Mouse (Mus musculus) hindbrain, embryonic 10.5 days (tissue): ENCODE data around the gene Tpra1. TPM values are rescaled to one million over a fixed set of nuclear protein-coding genes. Genes with fewer than 3 reads are reported as not detected.
A peak's percentile ranks its signal among the peaks of the same experiment; 100 is the strongest.

ENCODE experiments used
- DNase-seq: peaks from one replicate; pipeline ENCODE4 v3.0.0-alpha.2; 2017; ENCODE audit warnings: low spot score
- H3K27ac ChIP-seq: fragments of 300-500 bp; sonication (generic); 2 replicates; pipeline ENCODE4 v1.5.1; 2016; ENCODE audit warnings: mild to moderate bottlenecking, moderate library complexity
- H3K27me3 ChIP-seq: fragments of 300-500 bp; sonication (generic); 2 replicates; pipeline ENCODE4 v1.6.1; 2016; ENCODE audit warnings: mild to moderate bottlenecking; ENCODE audit not compliant: poor library complexity, insufficient read depth, severe bottlenecking
- H3K36me3 ChIP-seq: fragments of 300-500 bp; sonication (generic); 2 replicates; pipeline ENCODE4 v1.6.1; 2016; ENCODE audit warnings: mild to moderate bottlenecking, moderate library complexity
- H3K4me1 ChIP-seq: fragments of 300-500 bp; sonication (generic); replicated peaks from 2 replicates; pipeline ENCODE4 v1.6.1; 2016; ENCODE audit warnings: mild to moderate bottlenecking
- H3K4me3 ChIP-seq: fragments of 300-500 bp; sonication (generic); 2 replicates; pipeline ENCODE4 v1.5.1; 2016; ENCODE audit warnings: mild to moderate bottlenecking, moderate library complexity
- H3K9me3 ChIP-seq: fragments of 300-500 bp; sonication (generic); 2 replicates; pipeline ENCODE4 v1.6.1; 2016; ENCODE audit warnings: mild to moderate bottlenecking, moderate library complexity
- WGBS: fragments of 180-500 bp; shearing (Covaris S2); methylation state at CpG from one replicate; pipeline ENCODE4 v1.1.7; 2016; 5-methylcytosine and 5-hydroxymethylcytosine counted together
- polyA plus RNA-seq: library from polyadenylated mRNA; unstranded; fragments of >200 nt; fragmentation: Nextera tagmentation; extraction: Ambion mirVana; gene quantifications from 2 replicates; pipeline ENCODE4 v1.2.1, GENCODE M21; 2016

Tpra1 gene
- polyA plus RNA-seq, 1 experiment from 2014 or later = 62.3 TPM

DNA sequence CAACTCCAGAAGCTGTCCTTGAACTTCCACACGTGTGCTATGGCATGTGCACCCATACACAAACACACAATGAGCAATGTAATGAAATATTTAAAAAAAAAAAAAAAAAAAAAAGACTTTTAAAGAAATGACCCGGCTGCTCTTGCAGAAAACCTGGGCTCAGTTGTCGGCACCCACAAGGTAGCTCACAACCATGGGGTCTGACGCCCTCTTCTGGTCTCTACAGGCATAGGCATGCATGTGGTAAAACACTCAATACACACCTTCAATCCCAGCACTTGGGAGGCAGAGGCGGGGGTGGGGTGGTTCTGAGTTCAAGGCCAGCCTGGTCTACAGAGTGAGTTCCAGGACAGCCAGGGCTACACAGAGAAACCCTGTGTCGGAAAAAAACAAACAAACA is 6.1 kb upstream of the Tpra1 start:
- no peaks in the 10 kb centered on the region for H3K9me3 ChIP-seq
- WGBS = 86% methylated on average over 6 of the region's 6 CpGs
- peaks cover 65% of the 10 kb centered on the region for H3K36me3 ChIP-seq
- H3K27ac ChIP-seq = no peak overlapping the region
- no peaks in the 10 kb centered on the region for H3K27me3 ChIP-seq
- H3K4me3 ChIP-seq = 0 out of 2 replicates have a peak overlapping the region, but pooled peaks have one; percentile 86
- H3K4me1 ChIP-seq = peaks cover 30% of the 10 kb centered on the region
- no peak for DNase-seq

- Histone ChIP-seq H3K27me3 (no peaks in the 10 kb centered on the region), H3K4me1 (peaks cover 40% of the 10 kb centered on the region), H3K9me3 (no peaks in the 10 kb centered on the region), H3K4me3 (peak overlapping the region; percentile 86), H3K36me3 (peaks cover 52% of the 10 kb centered on the region), H3K27ac (peak overlapping the region; percentile 97)
- DNase-seq = no peak
- WGBS = 59% methylated on average over 7 of the region's 7 CpGs
Observed at GRCm38 (mm10) chr6:88897246-88897645, 4.8 kb upstream of the Tpra1 start.

DNA sequence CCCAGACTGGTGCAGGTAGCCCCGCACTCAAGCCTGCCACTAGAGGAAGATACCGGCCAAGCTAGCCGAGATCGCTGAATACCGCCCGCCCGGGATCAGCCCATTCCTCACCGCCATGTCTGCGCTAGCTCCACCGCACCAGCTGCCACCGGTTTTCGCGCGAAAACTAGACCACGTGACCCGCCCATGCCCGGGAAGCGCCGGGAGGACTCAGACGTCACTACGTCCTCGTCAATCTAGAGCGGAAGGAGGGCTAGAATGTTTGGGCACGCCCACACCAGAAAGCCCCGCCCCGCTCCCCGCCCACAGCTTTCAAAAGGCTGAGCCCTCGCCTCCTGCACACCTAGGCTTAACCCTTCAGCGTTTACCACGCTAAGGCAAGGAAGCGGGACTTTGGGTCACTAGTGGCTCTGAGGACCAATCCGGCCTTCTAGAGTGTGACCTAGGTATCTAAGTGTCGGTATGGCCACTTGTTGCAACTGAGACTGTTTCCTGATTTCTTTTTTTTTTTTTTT is 3.5 kb upstream of the Tpra1 start, which contains the start of gene Mcm2:
TSS of gene Mcm2 (minus strand) at position 247 of the 515 bp plus-strand sequence.
- under 1% methylated on average over 33 of the region's 33 CpGs for WGBS
- H3K36me3 ChIP-seq = peaks cover 39% of the 10 kb centered on the region
- peaks cover 51% of the 10 kb centered on the region for H3K4me1 ChIP-seq
- H3K4me3 ChIP-seq = peak within 1 kb of the TSS; percentile 86
- DNase-seq = peak; percentile 98
- no peaks in the 10 kb centered on the region for H3K27me3 ChIP-seq
- peak within 1 kb of the TSS; percentile 97 for H3K27ac ChIP-seq
- no peaks in the 10 kb centered on the region for H3K9me3 ChIP-seq

GRCm38 (mm10) chr6:88899086-88899485 is 3.0 kb upstream of the Tpra1 start:
- peak overlapping the region; percentile 86; the same call in 1 of the 2 replicates for H3K4me3 ChIP-seq
- peaks cover 56% of the 10 kb centered on the region for H3K4me1 ChIP-seq
- peaks cover 34% of the 10 kb centered on the region for H3K36me3 ChIP-seq
- no peaks in the 10 kb centered on the region for H3K27me3 ChIP-seq
- WGBS = 63% methylated on average over 4 of the region's 4 CpGs
- no peaks in the 10 kb centered on the region for H3K9me3 ChIP-seq
- peak overlapping the region; percentile 97 for H3K27ac ChIP-seq
- DNase-seq = no peak

GRCm38 (mm10) chr6:88899628-88900027 is 2.4 kb upstream of the Tpra1 start:
- no peak for DNase-seq
- H3K4me1 ChIP-seq = peaks cover 61% of the 10 kb centered on the region
- no peaks in the 10 kb centered on the region for H3K9me3 ChIP-seq
- no peaks in the 10 kb centered on the region for H3K27me3 ChIP-seq
- WGBS = 87% methylated on average over 2 of the region's 2 CpGs
- no peak overlapping the region for H3K4me3 ChIP-seq
- H3K36me3 ChIP-seq = peaks cover 29% of the 10 kb centered on the region
- 0 out of 2 replicates have a peak overlapping the region, but pooled peaks have one; percentile 97 for H3K27ac ChIP-seq

- 11% methylated on average over 5 of the region's 5 CpGs for WGBS
- Histone ChIP-seq H3K36me3 (peaks cover 10% of the 10 kb centered on the region), H3K27ac (peak overlapping the region; percentile 94), H3K4me3 (peak overlapping the region; percentile 84), H3K4me1 (peaks cover 71% of the 10 kb centered on the region), H3K9me3 (no peaks in the 10 kb centered on the region), H3K27me3 (no peaks in the 10 kb centered on the region)
- DNase-seq = peak; percentile 11
Observed at GRCm38 (mm10) chr6:88901471-88901870, 580 bp upstream of the Tpra1 start.

GRCm38 (mm10) chr6:88903708-88904107 is 1.7 kb downstream of the Tpra1 start:
- peak overlapping the region; percentile 84 for H3K4me3 ChIP-seq
- no peaks in the 10 kb centered on the region for H3K9me3 ChIP-seq
- no peaks in the 10 kb centered on the region for H3K27me3 ChIP-seq
- peak overlapping the region; percentile 94 for H3K27ac ChIP-seq
- no peak for DNase-seq
- 80% methylated on average over 5 of the region's 5 CpGs for WGBS
- peaks cover 70% of the 10 kb centered on the region for H3K4me1 ChIP-seq
- H3K36me3 ChIP-seq = peaks cover 12% of the 10 kb centered on the region

DNA sequence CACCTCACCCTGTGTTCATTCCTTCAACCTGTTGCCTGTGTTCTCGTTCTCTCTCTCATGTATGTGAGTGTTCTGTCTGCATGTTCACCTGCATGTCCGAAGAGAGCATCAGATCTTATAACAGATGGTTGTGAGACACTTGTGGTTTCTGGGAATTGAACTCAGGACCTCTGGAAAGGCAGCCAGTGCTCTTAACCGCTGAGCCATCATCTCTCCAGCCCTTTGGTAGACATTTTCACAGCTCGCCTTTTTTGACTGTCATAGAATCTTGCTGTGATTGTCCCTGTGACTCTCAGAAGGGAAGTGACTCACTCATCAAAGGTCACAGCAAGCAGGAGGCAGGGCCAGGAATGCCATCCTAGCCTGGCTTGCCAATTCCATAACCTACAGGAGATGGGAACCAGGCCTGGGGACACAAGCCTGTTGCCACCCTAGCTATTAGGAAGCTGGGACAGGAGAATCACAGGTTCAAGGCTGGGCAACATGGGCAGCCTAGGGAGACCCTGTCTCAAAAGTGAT is 2.5 kb downstream of the Tpra1 start:
- Histone ChIP-seq H3K4me1 (peaks cover 63% of the 10 kb centered on the region), H3K36me3 (peaks cover 20% of the 10 kb centered on the region), H3K27ac (no peak overlapping the region), H3K4me3 (no peak overlapping the region), H3K27me3 (no peaks in the 10 kb centered on the region), H3K9me3 (no peaks in the 10 kb centered on the region)
- no peak for DNase-seq
- 92% methylated on average over 4 of the region's 4 CpGs for WGBS

DNA sequence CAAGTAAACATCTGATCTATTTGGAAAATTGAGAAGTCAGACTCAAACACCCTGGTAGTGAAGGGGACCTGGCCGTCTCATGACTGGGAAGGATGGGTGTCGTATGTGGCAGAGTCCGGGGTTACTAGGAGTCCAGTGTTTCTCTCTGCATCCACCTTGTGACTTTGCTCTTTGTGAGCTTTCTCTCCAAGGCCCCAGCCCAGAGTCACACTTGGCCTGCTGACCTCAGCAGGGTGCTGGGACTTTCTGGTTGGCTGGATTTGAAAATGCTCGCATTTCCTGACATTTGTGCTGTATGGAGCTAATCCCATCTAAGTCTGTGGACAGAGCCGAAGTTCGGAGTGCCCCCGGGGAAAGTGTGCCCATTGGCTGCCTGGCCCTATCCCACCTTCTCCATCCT is 3.0 kb downstream of the Tpra1 start:
- 86% methylated on average over 7 of the region's 7 CpGs for WGBS
- Histone ChIP-seq H3K27me3 (no peaks in the 10 kb centered on the region), H3K9me3 (no peaks in the 10 kb centered on the region), H3K27ac (no peak overlapping the region), H3K4me3 (no peak overlapping the region), H3K36me3 (peaks cover 25% of the 10 kb centered on the region), H3K4me1 (peaks cover 63% of the 10 kb centered on the region)
- DNase-seq = no peak

DNA sequence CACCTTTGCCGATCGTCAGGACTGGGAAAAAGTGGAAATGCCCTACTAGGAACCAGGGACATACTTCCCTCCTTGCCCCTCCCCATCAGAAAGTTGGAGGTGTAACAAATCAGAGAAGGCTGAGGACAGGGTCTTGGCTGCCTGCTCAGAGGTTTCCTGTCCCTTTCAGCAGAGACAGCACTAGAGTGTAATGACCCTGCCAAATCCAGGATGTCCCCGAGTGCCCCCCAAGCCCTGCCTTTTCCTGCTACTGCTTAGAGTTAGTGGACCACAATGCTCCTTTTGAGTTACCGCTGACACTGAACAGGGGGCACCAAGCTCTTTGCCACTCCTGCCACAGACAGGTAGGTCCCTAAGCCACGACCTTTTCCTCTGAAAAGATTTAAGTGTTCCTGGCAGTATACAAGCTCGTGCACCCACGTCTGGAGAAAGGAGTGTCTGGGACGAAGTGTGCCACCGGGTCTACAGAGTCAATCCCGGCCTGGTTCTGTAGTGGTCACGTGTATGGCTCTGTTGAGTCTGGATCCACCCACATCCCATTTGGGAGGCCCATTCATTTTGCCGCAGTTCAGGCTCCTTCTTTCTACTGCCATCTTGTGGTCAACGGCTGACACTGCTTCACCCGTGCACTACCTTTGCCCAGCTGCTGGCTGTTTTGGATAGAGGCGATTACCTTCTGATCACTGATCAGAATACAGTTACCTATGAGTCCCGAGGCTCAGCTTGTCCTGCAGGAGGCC is 4.5 kb downstream of the Tpra1 start:
- no peak overlapping the region for H3K4me3 ChIP-seq
- 19% methylated on average over 16 of the region's 16 CpGs for WGBS
- H3K4me1 ChIP-seq = peaks cover 56% of the 10 kb centered on the region
- no peaks in the 10 kb centered on the region for H3K27me3 ChIP-seq
- peaks cover 40% of the 10 kb centered on the region for H3K36me3 ChIP-seq
- H3K9me3 ChIP-seq = no peaks in the 10 kb centered on the region
- peak overlapping the region; percentile 64; the same call in 1 of the 2 replicates for H3K27ac ChIP-seq
- peak; percentile 76 for DNase-seq

DNA sequence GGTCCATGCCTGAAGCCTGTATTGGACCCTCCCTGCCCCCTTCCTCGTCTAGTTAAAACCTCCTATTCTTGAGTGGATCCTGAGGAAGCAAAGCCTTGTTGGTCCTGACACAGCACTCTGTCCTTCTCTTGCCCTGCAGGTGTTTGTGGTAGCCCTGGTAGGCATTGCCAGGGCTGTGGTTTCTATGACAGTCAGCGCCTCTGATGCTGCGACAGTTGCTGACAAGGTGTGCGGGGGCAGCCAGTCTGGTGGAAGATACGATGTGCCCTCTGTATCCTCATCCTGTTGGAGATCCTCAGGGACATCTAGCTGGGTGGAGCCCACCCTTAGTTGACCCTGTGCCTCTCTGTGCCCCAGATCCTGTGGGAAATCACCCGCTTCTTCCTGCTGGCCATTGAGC is 7.1 kb downstream of the Tpra1 start:
- Histone ChIP-seq H3K27ac (no peak overlapping the region), H3K36me3 (peaks cover 55% of the 10 kb centered on the region), H3K27me3 (no peaks in the 10 kb centered on the region), H3K4me3 (no peak overlapping the region), H3K4me1 (peaks cover 42% of the 10 kb centered on the region), H3K9me3 (no peaks in the 10 kb centered on the region)
- no peak for DNase-seq
- WGBS = 92% methylated on average over 6 of the region's 6 CpGs

DNA sequence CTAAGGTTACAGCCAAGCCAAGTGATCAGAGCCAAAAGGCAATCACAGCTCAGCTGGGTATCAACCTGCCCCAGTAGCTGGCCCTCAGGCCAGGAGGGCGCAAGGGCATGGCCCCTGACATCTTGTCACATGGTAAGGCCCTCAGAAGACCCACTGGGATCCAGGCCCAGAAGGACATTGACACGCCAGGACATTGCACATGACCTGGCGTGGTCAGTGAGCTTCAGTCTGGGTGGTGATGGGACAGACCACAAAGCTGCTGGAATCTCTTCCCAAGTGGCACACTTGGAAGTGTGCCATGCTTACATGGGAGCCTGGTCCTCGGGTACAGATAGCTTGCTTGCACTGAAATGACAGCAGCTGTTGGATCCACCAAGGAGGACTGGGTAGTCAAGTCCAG is 11.0 kb downstream of the Tpra1 start:
- 76% methylated on average over 4 of the region's 4 CpGs for WGBS
- H3K36me3 ChIP-seq = peaks cover 50% of the 10 kb centered on the region
- H3K9me3 ChIP-seq = no peaks in the 10 kb centered on the region
- no peak for DNase-seq
- H3K4me3 ChIP-seq = no peak overlapping the region
- H3K27ac ChIP-seq = no peak overlapping the region
- H3K27me3 ChIP-seq = no peaks in the 10 kb centered on the region
- H3K4me1 ChIP-seq = peaks cover 7% of the 10 kb centered on the region; the same call in 1 of the 2 replicates

DNA sequence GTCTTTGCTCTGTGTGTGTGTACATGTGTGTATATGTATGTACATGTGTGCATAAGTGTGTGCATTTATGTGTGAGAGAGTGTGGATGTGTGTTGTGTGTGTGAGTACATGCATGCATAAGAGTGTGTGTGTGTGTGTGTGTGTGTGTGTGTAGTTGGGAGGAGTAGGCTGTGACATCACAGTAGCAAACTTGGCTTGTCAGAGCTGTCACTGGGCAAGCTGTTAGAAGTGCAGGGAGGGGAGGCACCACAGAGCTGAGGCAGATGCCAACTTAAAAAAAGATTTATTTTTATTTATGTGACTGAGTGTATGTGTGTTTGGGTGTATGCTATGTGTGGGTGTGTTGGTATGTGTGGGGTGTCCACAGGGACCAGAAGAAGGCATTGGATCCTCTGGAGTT is 11.4 kb downstream of the Tpra1 start:
- no peaks in the 10 kb centered on the region for H3K27me3 ChIP-seq
- no peaks in the 10 kb centered on the region for H3K9me3 ChIP-seq
- peaks cover 46% of the 10 kb centered on the region for H3K36me3 ChIP-seq
- H3K27ac ChIP-seq = no peak overlapping the region
- H3K4me3 ChIP-seq = no peak overlapping the region
- H3K4me1 ChIP-seq = peaks cover 7% of the 10 kb centered on the region; the same call in 1 of the 2 replicates
- DNase-seq = no peak
